ENCODE assay signal across 10 mouse cellular contexts in genomic region chr17:66480491-66481278, GRCm38 (mm10). TPM values are rescaled to one million over a fixed set of nuclear protein-coding genes. Genes with fewer than 3 reads are reported as not detected.
DNase-seq lines count a peak whose midpoint lies in the region; ATAC-seq and TF ChIP-seq lines count a peak whose summit lies in the region.
"Had no signal": no experiment of that assay in that cellular context is flagged by ENCODE, and none has a peak within 500 bp of the region (broad histone marks: within the 10 kb centered on the region; RNA-seq: fewer than 3 reads in every experiment).

No protein-coding gene starts in this region.

- TF ChIP-seq EP300 in heart, postnatal 0 days (IDR thresholded peaks at IDR 0.05; ENCODE audit: low read depth): no peak
- no peak for TF ChIP-seq EP300 in heart, adult 2 months (IDR thresholded peaks at IDR 0.05; ENCODE audit: insufficient read depth, low read depth, low read length)

- 44% methylated on average over 17 of the region's 17 CpGs for WGBS in heart, postnatal 0 days
- WGBS in heart, adult 2 months: 59% methylated on average over 17 of the region's 17 CpGs
- WGBS in embryonic facial prominence, embryonic 11.5 days: 20% methylated on average over 17 of the region's 17 CpGs
- 12% methylated on average over 17 of the region's 17 CpGs for WGBS in hindbrain, embryonic 16.5 days
- 6% methylated on average over 17 of the region's 17 CpGs for WGBS in midbrain, embryonic 14.5 days

- no peak overlapping the region for H3K9ac ChIP-seq in heart, postnatal 0 days (replicated peaks; ENCODE audit: low read depth, low read length)
- H3K9ac ChIP-seq in heart, adult 2 months (ENCODE audit: low read depth, low read length): no peak overlapping the region
- H3K9ac ChIP-seq in embryonic facial prominence, embryonic 11.5 days (replicated peaks; ENCODE audit: low read length): peak overlapping the region; percentile 25; the same call in 1 of the 2 replicates
- H3K9ac ChIP-seq in hindbrain, embryonic 16.5 days (ENCODE audit: low read depth, low read length): no peak overlapping the region; the same call in none of the 2 replicates
- no peak overlapping the region for H3K9ac ChIP-seq in midbrain, embryonic 14.5 days (replicated peaks; ENCODE audit: low read length)

- no peaks in the 10 kb centered on the region for H3K36me3 ChIP-seq in heart, postnatal 0 days (replicated peaks; ENCODE audit: control insufficient read depth, insufficient read depth, low read length)
- no peaks in the 10 kb centered on the region for H3K36me3 ChIP-seq in heart, adult 2 months (ENCODE audit: control insufficient read depth, insufficient read depth, low read length)
- no peaks in the 10 kb centered on the region for H3K36me3 ChIP-seq in embryonic facial prominence, embryonic 11.5 days (replicated peaks; ENCODE audit: control insufficient read depth, insufficient read depth, low read depth, low read length)
- H3K36me3 ChIP-seq in hindbrain, embryonic 16.5 days (ENCODE audit: control insufficient read depth, insufficient read depth, low read length): no peaks in the 10 kb centered on the region
- H3K36me3 ChIP-seq in midbrain, embryonic 14.5 days (ENCODE audit: control insufficient read depth, insufficient read depth, low read length): no peaks in the 10 kb centered on the region

- H3K27me3 ChIP-seq in heart, postnatal 0 days (ENCODE audit: control insufficient read depth, insufficient read depth, low read length): peaks cover 3% of the 10 kb centered on the region; the same call in 1 of the 2 replicates
- H3K27me3 ChIP-seq in heart, adult 2 months (ENCODE audit: control insufficient read depth, insufficient read depth, low read length): no peaks in the 10 kb centered on the region; the same call in 1 of the 2 replicates
- peaks cover 4% of the 10 kb centered on the region; the same call in 1 of the 2 replicates for H3K27me3 ChIP-seq in embryonic facial prominence, embryonic 11.5 days (ENCODE audit: control insufficient read depth, insufficient read depth, low read length)
- no peaks in the 10 kb centered on the region for H3K27me3 ChIP-seq in hindbrain, embryonic 16.5 days (replicated peaks; ENCODE audit: control insufficient read depth, insufficient read depth, low read length)
- H3K27me3 ChIP-seq in midbrain, embryonic 14.5 days (ENCODE audit: control insufficient read depth, insufficient read depth, low read length): no peaks in the 10 kb centered on the region
- H3K27me3 ChIP-seq: CH12.LX had no signal

- no peak overlapping the region for H3K27ac ChIP-seq in heart, postnatal 0 days (ENCODE audit: low read depth)
- no peak overlapping the region for H3K27ac ChIP-seq in heart, adult 2 months
- peak overlapping the region; percentile 22; the same call in 1 of the 2 replicates for H3K27ac ChIP-seq in embryonic facial prominence, embryonic 11.5 days (replicated peaks; ENCODE audit: low read depth, low read length)
- H3K27ac ChIP-seq in hindbrain, embryonic 16.5 days (ENCODE audit: low read depth, low read length): 0 out of 2 replicates have a peak overlapping the region, but pooled peaks have one; percentile 21
- peak overlapping the region; percentile 89 for H3K27ac ChIP-seq in midbrain, embryonic 14.5 days (replicated peaks; ENCODE audit: low read depth, low read length)

- no peak for TF ChIP-seq POLR2A in heart, adult 2 months (IDR thresholded peaks at IDR 0.05; ENCODE audit: insufficient read depth, low read depth, low read length)

- no peaks in the 10 kb centered on the region for H3K4me1 ChIP-seq in heart, postnatal 0 days (ENCODE audit: control insufficient read depth, insufficient read depth)
- no peaks in the 10 kb centered on the region for H3K4me1 ChIP-seq in heart, adult 2 months (ENCODE audit: control insufficient read depth, insufficient read depth, low read length)
- no peaks in the 10 kb centered on the region; the same call in 1 of the 2 replicates for H3K4me1 ChIP-seq in embryonic facial prominence, embryonic 11.5 days (ENCODE audit: control insufficient read depth, insufficient read depth, low read length)
- peaks cover 20% of the 10 kb centered on the region for H3K4me1 ChIP-seq in hindbrain, embryonic 16.5 days (ENCODE audit: control insufficient read depth, insufficient read depth, low read depth, low read length)
- H3K4me1 ChIP-seq in midbrain, embryonic 14.5 days (ENCODE audit: control insufficient read depth, insufficient read depth, low read length): peaks cover 19% of the 10 kb centered on the region

- TF ChIP-seq CTCF in heart, postnatal 0 days (IDR thresholded peaks at IDR 0.05; ENCODE audit: low read depth): no peak
- no peak for TF ChIP-seq CTCF in heart, adult 2 months (IDR thresholded peaks at IDR 0.05)

- H3K79me2 ChIP-seq in heart, adult 2 months (replicated peaks; ENCODE audit: control insufficient read depth, insufficient read depth, low read length): no peaks in the 10 kb centered on the region

- intact Hi-C loops in heart, adult 2 months (cut with DNase I): no loop called here

- no peak for ATAC-seq in heart, postnatal 0 days (ENCODE audit: insufficient read depth, low read depth)
- ATAC-seq in embryonic facial prominence, embryonic 11.5 days (replicated peaks; ENCODE audit: insufficient number of reproducible peaks, low FRiP score, low TSS enrichment, low read depth): peak; percentile 45; the same call in 1 of the 2 replicates
- peak; percentile 44 for ATAC-seq in hindbrain, embryonic 16.5 days
- peak; percentile 29 for ATAC-seq in midbrain, embryonic 14.5 days (ENCODE audit: low FRiP score, low TSS enrichment)
- ATAC-seq in cerebellum, adult (ENCODE audit: insufficient number of reproducible peaks, low FRiP score, low TSS enrichment): no peak
- no peak for ATAC-seq in activated CD4-positive, CD25-positive, alpha-beta regulatory T cell, adult 4 months

- H3K4me3 ChIP-seq in heart, postnatal 0 days (ENCODE audit: low read depth, low read length): peak overlapping the region; percentile 28; the same call in 1 of the 2 replicates
- no peak overlapping the region for H3K4me3 ChIP-seq in heart, adult 2 months
- H3K4me3 ChIP-seq in embryonic facial prominence, embryonic 11.5 days (ENCODE audit: low read depth, low read length): 0 out of 2 replicates have a peak overlapping the region, but pooled peaks have one; percentile 5
- no peak overlapping the region for H3K4me3 ChIP-seq in hindbrain, embryonic 16.5 days (ENCODE audit: low read length)
- H3K4me3 ChIP-seq in midbrain, embryonic 14.5 days (replicated peaks; ENCODE audit: low read depth, low read length): no peak overlapping the region
- H3K4me3 ChIP-seq: myocyte had no signal

- DNase-seq in heart, postnatal 0 days (ENCODE audit: low spot score): no peak
- no peak for DNase-seq in heart, adult 2 months
- no peak for DNase-seq in embryonic facial prominence, embryonic 11.5 days (ENCODE audit: low spot score)
- DNase-seq in midbrain, embryonic 14.5 days: peak; percentile 72
- no peak for DNase-seq in kidney, adult 9 months

- H3K4me2 ChIP-seq in heart, postnatal 0 days (ENCODE audit: low read depth, low read length): peak overlapping the region; percentile 57
- peak overlapping the region; percentile 14; the same call in 1 of the 2 replicates for H3K4me2 ChIP-seq in embryonic facial prominence, embryonic 11.5 days (ENCODE audit: low read depth, low read length)
- H3K4me2 ChIP-seq in hindbrain, embryonic 16.5 days (ENCODE audit: low read length): peak overlapping the region; percentile 52
- peak overlapping the region; percentile 50 for H3K4me2 ChIP-seq in midbrain, embryonic 14.5 days (ENCODE audit: low read length)

- H3K9me3 ChIP-seq in heart, postnatal 0 days (replicated peaks; ENCODE audit: control insufficient read depth, low read length): no peaks in the 10 kb centered on the region
- H3K9me3 ChIP-seq in embryonic facial prominence, embryonic 11.5 days (replicated peaks; ENCODE audit: control insufficient read depth, low read length): no peaks in the 10 kb centered on the region
- no peaks in the 10 kb centered on the region for H3K9me3 ChIP-seq in hindbrain, embryonic 16.5 days (ENCODE audit: control insufficient read depth, low read length)
- H3K9me3 ChIP-seq in midbrain, embryonic 14.5 days (ENCODE audit: control insufficient read depth, low read length): no peaks in the 10 kb centered on the region

RNA-seq across cellular contexts. Expression of gene Mtcl1, which starts 31.1 kb away (rescaled TPM):
- 2.6 and 5.6 TPM in 2 replicates for total RNA-seq in heart, postnatal 0 days (2014; rRNA removed; ENCODE audit: low replicate concordance)
- 0.57 and 0.71 TPM in 2 replicates for polyA plus RNA-seq in heart, postnatal 0 days (2015; fragmentation: Nextera tagmentation; extraction: Ambion mirVana)
- total RNA-seq in heart, adult 2 months (2021): 1 to 10 TPM; 5.9 to 6.8 TPM
- 1.5 TPM in 2 replicates for polyA plus RNA-seq in heart, adult 2 months (2012; rRNA removed)
- 6.0 and 8.9 TPM in 2 replicates for polyA plus RNA-seq in embryonic facial prominence, embryonic 11.5 days (2014; fragmentation: Nextera tagmentation; extraction: Ambion mirVana)
- 28.0 and 33.2 TPM in 2 replicates for polyA plus RNA-seq in hindbrain, embryonic 16.5 days (2015; fragmentation: Nextera tagmentation; extraction: Ambion mirVana)
- 26.7 and 36.0 TPM in 2 replicates for polyA plus RNA-seq in midbrain, embryonic 14.5 days (2014; fragmentation: Nextera tagmentation; extraction: Ambion mirVana)
- not detected for polyA plus RNA-seq in activated CD4-positive, CD25-positive, alpha-beta regulatory T cell, adult 4 months (2017; shearing (Covaris generic))
- total RNA-seq: CH12.LX had no signal

RNA-seq across cellular contexts. Expression of gene Rab12, which starts 38.8 kb away (rescaled TPM):
- total RNA-seq in heart, postnatal 0 days (2014; rRNA removed; ENCODE audit: low replicate concordance): 48.8 and 52.5 TPM in 2 replicates
- 56.4 and 56.6 TPM in 2 replicates for polyA plus RNA-seq in heart, postnatal 0 days (2015; fragmentation: Nextera tagmentation; extraction: Ambion mirVana)
- total RNA-seq in heart, adult 2 months (2021): 100 to 1,000 TPM; 206 to 238 TPM
- 79.7 and 140 TPM in 2 replicates for polyA plus RNA-seq in heart, adult 2 months (2012; rRNA removed)
- polyA plus RNA-seq in embryonic facial prominence, embryonic 11.5 days (2014; fragmentation: Nextera tagmentation; extraction: Ambion mirVana): 41.1 and 41.9 TPM in 2 replicates
- 23.8 and 69.7 TPM in 2 replicates for polyA plus RNA-seq in hindbrain, embryonic 16.5 days (2015; fragmentation: Nextera tagmentation; extraction: Ambion mirVana)
- 83.8 and 91.0 TPM in 2 replicates for polyA plus RNA-seq in midbrain, embryonic 14.5 days (2014; fragmentation: Nextera tagmentation; extraction: Ambion mirVana)
- polyA plus RNA-seq in activated CD4-positive, CD25-positive, alpha-beta regulatory T cell, adult 4 months (2017; shearing (Covaris generic)): 10 to 100 TPM in 1 of 2 experiments, 1 to 10 TPM in 1; 7.2 to 14.1 TPM

Comparison
In these comparisons a context has a peak if more than half of its experiments do, and no peak if none do; other contexts are left out.
1. H3K4me3 ChIP-seq: peak in heart, postnatal 0 days (single experiment) and embryonic facial prominence, embryonic 11.5 days (single experiment); none in heart, adult 2 months (single experiment), hindbrain, embryonic 16.5 days (single experiment) and midbrain, embryonic 14.5 days (single experiment).
2. ATAC-seq: peak in embryonic facial prominence, embryonic 11.5 days (single experiment), hindbrain, embryonic 16.5 days (single experiment) and midbrain, embryonic 14.5 days (single experiment); none in heart, postnatal 0 days (single experiment), cerebellum, adult (single experiment) and activated CD4-positive, CD25-positive, alpha-beta regulatory T cell, adult 4 months (single experiment).
3. H3K27ac ChIP-seq: peak in embryonic facial prominence, embryonic 11.5 days (single experiment), hindbrain, embryonic 16.5 days (single experiment) and midbrain, embryonic 14.5 days (single experiment); none in heart, postnatal 0 days (single experiment) and heart, adult 2 months (single experiment).
4. Peak in every context shown above with its lines, with median percentiles within 50 percentile points of each other: H3K4me2 ChIP-seq.